Mouse (Mus musculus) splenic B cell, adult 2 months (primary cell): ENCODE measurements around the gene Lhfpl2.

ENCODE experiments used
- DNase-seq: peaks from one replicate; pipeline ENCODE4 v3.0.0-alpha.2; 2011; ENCODE audit warnings: low read depth, low spot score
- H3K27me3 ChIP-seq: 2 replicates; pipeline ENCODE4 v1.6.1; 2012; ENCODE audit warnings: mild to moderate bottlenecking, low read length, moderate library complexity, mixed read lengths; ENCODE audit not compliant: control insufficient read depth, poor library complexity, insufficient read depth, severe bottlenecking
- H3K36me3 ChIP-seq: 2 replicates; pipeline ENCODE4 v1.6.1; 2012; ENCODE audit warnings: mild to moderate bottlenecking, low read length, moderate library complexity, mixed read lengths; ENCODE audit not compliant: control insufficient read depth, poor library complexity, insufficient read depth, severe bottlenecking

Lhfpl2 gene

DNA sequence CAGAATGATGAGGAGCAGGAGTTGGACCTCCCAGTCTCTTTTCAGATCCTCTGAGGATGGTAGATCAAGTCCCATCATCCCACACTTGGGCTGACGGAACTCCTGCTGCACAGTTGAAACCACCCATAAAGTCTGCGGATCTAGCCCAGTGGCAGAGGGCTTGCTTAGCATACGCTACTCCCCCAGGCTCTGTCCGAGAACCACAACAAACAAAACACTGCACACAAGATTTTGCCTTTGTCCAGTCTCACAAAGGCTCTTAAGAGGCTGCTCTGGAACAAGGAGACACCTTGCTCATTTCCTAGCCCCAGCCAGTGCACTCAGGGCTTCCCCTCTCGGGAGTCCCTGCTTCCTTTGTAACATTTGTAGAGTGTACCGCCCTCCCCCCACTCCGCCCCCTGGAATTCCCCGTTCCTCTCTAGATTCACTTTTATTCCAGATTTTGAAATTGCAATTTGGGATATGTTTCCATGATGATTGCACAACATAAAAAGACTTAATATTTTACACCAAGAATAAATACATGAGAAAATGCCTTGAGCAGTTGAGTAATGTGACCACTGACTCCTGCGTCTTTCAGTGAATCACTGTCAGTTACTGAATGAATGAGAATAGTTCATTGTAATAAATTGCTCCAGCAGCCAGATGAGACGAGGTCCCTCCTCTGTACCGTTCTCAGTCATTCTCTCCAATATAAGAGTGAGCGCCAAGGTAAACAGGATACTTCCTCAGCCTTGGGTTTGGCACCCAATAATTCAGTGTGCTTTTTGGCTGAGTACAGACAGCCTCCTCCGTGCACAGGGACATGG, 74.8 kb downstream of the Lhfpl2 start:
- H3K27me3 ChIP-seq, result no peaks in the 10 kb centered on the region

DNA sequence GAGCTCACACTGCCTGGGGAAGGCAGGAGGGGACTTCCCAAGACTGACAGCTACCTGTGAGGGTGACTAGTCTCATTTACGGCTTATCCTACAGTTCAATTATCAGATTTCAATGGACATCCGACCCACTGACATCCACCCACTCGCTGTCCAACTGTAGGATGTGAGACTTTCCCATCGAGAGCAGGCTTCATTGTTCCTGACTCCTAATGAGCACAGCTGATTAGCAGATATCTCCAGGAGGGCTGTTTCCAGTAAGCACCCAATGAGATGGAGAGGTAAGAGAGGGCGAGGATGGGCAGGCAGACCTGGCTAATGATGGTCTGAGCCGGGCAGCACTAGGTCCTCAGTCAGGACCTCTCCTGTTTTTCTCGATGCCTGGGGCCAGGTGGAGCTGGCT, 77.0 kb downstream of the Lhfpl2 start:
- Histone ChIP-seq H3K36me3 (no peaks in the 10 kb centered on the region), H3K27me3 (no peaks in the 10 kb centered on the region)
- DNase-seq, result no peak

More for the DNA sequence above, 74.8 kb downstream of the Lhfpl2 start:
- H3K36me3 ChIP-seq, result no peaks in the 10 kb centered on the region
- no peak for DNase-seq

DNA sequence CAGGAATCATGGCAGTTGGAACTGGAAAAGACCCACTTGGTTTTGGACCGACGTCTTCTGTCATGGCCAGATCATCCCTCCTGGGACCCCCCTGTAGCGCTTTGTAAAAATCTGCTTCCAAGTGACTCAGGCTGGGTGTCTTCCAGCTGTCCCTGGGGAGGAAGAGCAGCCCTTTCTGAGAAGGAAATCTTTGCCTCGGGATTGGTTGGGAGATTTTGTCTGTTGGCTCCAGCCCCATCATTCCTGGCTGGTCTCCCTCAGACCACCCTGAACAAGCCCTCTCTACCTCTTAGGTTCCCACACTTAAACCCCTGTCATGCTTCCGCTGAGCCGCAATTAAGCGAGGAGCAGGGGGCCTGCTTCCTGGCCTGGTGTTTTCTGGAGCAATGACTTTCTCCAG, 77.6 kb downstream of the Lhfpl2 start:
- DNase-seq, result no peak
- no peaks in the 10 kb centered on the region for H3K27me3 ChIP-seq
- no peaks in the 10 kb centered on the region for H3K36me3 ChIP-seq

DNA sequence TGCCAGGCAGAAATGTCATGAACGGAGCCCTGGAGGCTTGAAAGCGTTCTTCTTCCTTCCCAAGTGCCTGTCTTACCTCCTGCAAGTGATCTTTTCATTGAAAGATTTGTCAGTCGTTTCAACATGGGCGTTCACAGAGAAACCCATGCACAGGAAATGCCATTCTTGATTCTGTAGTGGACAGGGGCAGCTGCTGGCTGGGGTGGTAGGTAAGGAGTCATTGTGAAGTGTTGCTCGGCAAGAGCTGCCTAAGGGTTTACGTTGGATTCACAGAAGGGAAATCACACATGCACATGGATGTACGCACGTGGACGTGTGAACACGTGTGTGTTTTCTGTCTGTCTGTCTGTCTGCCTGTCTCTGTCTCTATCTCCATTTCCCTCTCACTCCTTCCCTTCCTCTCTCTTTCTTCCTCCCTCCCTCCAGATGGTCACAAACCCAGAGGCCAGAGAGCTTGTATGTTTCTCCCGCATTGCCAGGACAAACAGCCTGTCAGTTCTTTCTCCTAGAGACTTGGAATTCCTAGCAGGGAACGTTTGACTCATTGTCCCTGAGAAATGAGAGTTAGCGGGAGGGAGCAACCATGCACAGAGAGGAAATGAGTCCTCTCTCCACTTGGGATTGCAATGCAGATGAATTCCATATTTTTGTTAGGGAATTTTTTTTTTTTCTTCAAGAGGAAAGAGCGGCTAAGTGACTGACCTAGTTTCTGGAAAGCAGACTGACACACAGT, 82.3 kb downstream of the Lhfpl2 start:
- no peaks in the 10 kb centered on the region for H3K27me3 ChIP-seq
- no peak for DNase-seq
- H3K36me3 ChIP-seq, result no peaks in the 10 kb centered on the region

DNA sequence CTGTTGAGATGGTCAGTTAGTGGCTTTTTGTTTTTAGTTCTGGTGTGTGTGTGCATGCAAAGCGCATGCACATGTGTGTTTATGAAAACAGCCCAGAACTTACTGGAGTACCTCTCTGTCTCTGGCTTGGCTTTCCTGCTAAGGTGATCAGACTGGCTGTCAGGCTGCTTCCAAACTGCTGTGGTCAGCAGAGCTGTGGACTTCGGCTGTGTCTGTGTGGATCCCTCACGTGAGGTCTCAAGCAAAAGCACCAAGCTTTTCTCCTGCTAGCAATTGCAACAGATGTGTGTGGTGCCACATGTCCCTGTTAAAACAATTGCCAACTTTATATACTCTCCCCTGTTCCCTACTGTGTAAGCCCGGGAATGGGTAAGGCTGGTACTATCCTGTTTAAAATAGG, 82.8 kb downstream of the Lhfpl2 start:
- H3K27me3 ChIP-seq, result no peaks in the 10 kb centered on the region
- no peak for DNase-seq
- H3K36me3 ChIP-seq, result no peaks in the 10 kb centered on the region

DNA sequence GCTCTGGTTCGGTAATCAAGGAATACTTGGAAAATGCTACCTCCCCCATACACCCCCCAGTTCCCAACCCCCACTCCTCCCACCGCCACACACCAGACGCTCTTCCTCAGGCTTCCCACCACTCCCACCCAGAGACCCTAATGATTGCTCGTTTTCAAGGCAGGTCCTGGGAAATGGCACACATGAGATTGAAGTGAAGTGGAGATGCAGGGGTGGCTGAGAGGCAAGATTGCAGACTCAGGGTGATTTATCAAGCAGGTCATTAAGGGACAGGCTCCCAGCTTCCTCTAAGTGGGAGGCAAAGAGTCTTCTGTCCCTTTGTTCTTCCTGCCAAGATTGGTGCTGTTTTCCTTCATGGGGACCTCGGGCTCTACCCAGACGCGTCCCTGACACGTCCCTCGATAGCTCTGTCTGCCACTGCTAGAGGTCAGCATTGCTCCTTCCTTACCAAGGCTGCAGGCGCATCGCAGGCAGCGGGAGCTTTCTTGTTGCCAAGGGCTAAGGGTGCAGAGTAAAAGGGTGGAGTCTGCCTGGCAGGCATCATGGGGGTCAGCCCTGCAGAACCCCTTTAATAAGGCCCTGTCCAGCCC, 85.6 kb downstream of the Lhfpl2 start:
- DNase-seq, result no peak
- no peaks in the 10 kb centered on the region for H3K27me3 ChIP-seq

DNA sequence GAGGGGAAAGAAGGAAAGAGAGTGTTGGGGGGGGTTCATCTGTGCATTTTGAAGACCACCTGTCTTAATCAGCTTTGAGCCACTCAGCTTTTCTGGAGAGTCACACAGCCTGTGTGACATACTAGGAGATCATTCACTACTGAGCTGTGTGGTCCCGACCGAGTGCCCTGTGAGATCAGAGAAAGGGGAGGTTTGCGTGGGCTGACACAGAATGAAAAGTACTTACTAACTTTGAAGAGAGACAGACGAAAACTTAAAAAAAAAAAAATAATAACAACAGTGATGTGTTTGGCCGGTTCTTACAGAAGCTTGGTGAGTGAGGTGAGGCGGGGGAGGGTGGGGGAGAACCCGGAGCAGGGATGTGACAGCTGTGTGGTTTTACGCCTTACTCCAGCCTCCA, 86.9 kb downstream of the Lhfpl2 start:
- DNase-seq, result no peak
- H3K27me3 ChIP-seq, result no peaks in the 10 kb centered on the region
- no peaks in the 10 kb centered on the region for H3K36me3 ChIP-seq

More for the DNA sequence above, 85.6 kb downstream of the Lhfpl2 start:
- H3K36me3 ChIP-seq, result no peaks in the 10 kb centered on the region

DNA sequence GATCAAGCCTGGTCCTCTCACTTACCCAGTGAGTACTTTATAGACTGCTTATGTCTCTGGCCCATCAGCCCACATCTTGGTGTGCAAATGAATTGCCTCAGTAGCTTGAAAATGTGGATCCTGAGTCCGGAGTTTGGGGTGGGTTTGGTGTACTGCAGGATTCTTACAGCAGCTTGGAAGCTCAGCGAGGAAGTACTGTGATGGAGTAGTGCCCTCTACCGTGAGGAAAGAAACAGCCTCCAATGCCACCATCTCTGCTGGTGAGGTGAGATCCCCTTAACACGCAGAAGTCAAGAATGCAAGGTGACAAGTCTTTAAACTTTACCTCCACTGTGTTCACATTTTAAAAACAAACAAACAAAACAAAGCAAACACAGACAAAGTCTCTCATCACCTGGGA, 89.7 kb downstream of the Lhfpl2 start:
- no peak for DNase-seq
- H3K36me3 ChIP-seq, result no peaks in the 10 kb centered on the region
- H3K27me3 ChIP-seq, result no peaks in the 10 kb centered on the region

DNA sequence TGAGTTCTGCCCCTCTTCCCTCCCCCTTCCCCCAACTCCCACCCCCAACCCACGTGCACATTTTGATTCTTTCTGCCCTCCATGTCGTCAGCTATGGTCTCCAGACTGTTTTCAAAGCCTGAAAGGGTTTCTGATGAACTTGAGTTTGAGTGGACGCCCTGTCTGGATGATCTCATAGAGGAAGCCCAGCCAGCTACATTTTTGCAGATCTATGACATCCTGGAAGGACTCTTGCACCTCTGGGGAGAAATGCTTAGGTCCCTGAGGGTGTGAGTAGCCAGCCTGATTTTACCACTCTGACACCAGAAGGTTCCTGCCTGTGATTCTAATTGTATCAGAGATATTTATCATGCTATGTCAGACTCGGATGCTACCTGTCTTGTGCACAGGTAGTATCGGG, 91.4 kb downstream of the Lhfpl2 start:
- H3K36me3 ChIP-seq, result no peaks in the 10 kb centered on the region
- H3K27me3 ChIP-seq, result no peaks in the 10 kb centered on the region
- no peak for DNase-seq

DNA sequence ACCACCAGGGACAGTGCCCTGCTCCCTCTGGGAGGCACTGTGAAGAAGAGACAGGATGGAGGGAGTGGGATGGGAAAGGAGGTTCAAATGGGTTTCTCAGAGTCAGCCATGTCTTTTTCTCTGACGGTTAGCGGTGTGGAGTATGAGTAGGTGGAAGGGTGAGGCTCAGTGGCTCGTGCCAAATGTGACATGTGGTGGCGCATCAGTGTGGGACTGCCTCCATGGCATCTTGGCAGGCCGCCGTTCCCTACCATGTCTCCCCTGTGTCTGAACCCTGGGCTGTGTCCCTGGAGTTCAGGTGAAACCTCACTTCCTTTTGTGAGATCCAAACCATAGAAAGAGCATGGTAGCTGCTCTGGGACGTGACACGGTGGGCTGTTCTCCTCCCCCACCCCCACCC, 92.2 kb downstream of the Lhfpl2 start:
- no peak for DNase-seq
- H3K36me3 ChIP-seq, result no peaks in the 10 kb centered on the region
- H3K27me3 ChIP-seq, result no peaks in the 10 kb centered on the region

DNA sequence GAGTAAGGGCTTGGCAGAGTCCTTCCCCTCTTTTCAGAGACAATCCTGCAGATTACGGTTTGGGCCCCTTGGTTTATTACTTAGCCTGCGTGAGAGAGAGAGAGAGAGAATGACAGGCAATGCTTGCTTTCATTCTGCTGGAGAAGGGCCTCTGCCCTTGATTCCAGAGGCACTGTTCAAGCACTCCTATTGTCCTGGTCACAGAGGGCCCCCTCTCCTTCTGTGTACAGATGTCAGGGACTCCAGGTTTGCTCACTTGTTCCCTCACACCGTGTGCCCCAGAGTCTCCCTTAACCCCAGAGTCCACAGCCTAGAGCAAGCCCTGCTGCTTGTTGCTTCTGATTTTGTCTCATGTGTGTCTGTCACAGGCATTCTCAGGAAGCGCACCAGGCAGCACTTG, 93.7 kb downstream of the Lhfpl2 start:
- no peak for DNase-seq
- Histone ChIP-seq H3K36me3 (no peaks in the 10 kb centered on the region), H3K27me3 (no peaks in the 10 kb centered on the region)

DNA sequence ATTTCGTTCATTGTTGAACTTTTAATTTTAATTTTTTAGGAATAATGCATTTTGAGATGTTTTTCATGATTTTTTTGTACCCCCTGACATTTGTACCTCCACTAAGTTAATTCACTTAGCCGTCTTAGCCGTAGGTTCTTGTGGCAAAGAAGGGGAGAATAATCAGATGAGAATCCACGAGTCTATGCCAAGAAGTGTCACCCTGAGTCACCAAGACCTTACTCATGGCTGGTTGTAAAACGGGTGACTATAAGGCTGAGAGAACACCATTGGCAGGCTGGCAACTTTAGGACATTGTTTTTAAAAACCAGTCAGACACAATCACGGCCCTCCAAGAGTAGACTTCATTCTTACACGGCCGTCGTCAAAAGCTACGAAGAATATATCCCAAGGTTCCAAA, 95.2 kb downstream of the Lhfpl2 start:
- no peaks in the 10 kb centered on the region for H3K36me3 ChIP-seq
- no peaks in the 10 kb centered on the region for H3K27me3 ChIP-seq
- DNase-seq, result no peak

DNA sequence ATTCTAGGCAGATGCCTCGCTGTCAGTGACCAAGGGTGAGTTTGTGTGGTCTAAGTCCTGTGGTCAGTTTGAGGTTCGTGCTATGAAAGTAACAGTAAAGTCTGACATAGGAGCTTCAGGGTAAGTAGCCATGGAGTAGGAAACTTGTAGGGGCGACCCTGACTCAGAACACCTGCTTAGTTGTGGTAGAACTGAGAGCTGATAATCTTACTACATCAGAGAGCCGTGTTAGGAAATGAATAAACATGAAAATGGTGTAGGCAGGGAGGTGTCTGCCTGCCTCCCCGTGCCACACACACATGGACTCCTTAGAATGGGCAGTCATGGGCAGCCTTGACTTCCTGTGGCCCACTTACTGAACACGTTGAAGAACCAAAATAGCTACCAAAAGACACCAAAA, 96.1 kb downstream of the Lhfpl2 start:
- DNase-seq, result no peak

DNA sequence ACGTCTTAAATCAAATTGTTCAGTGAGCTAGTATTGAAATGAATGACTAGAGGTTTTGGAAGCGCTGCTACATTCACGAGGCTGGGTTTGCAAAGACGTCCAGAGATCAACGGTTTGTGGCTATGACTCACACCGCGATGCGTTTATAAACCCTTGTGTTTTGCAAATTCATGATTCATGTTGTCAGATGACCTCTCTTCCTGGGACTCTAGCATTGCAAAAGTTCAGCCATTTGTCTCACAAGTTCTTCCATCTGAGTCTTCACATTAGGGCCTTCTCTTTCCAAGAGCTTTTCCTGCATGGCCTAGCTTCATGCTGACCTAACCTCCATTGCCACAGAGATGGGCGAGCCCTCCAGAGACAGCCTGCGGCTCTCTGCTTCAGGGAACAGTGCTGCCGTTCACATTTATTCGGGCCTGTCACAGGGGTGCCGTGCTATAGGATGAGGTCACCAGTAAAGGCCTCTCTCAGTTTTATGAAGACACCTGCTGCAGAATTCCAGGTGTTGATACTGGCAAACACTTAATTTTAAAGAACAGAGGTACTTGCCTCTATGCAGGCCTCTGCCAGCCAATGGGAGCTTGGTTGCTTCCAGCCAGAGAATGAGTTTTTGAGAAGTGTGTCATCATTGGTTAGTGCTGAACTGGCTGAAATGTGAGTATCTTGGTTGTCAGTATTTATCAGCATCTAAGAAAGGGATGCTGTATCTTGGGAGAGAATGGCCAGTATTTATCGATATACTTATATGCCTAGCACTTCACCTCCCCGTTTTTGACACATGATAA, 97.1 kb downstream of the Lhfpl2 start:
- H3K27me3 ChIP-seq, result no peaks in the 10 kb centered on the region
- H3K36me3 ChIP-seq, result no peaks in the 10 kb centered on the region
- no peak for DNase-seq

More for the DNA sequence above, 96.1 kb downstream of the Lhfpl2 start:
- Histone ChIP-seq H3K27me3 (no peaks in the 10 kb centered on the region), H3K36me3 (no peaks in the 10 kb centered on the region)
